Mouse (Mus musculus): ENCODE results near the gene Ppm1b. TPM values are rescaled to one million over a fixed set of nuclear protein-coding genes. Genes with fewer than 3 reads are reported as not detected.

The Ppm1b gene
- total and polyA plus RNA-seq, 3 experiments = 22.3 to 124 (median 122) TPM

DNA sequence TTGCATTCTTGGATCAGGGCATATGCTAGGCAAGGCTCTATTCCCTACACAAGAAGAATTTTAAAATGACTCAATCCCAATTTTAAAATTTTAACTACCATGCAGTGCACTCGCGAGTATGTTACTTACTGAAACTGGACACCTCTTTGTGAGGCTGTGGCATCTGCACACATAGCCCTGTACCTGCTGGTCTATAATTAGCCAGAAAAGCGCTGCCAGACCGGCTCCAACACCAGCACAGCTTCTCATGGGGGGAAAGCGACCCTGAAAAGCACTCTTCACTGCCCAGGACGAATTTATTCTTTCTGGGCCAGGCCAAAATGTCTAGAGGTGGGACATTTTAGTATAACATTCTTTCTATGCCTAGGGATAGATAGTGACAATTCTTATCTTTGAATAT lies 114.1 kb downstream of the Ppm1b start:
- no peak for DNase-seq

DNA sequence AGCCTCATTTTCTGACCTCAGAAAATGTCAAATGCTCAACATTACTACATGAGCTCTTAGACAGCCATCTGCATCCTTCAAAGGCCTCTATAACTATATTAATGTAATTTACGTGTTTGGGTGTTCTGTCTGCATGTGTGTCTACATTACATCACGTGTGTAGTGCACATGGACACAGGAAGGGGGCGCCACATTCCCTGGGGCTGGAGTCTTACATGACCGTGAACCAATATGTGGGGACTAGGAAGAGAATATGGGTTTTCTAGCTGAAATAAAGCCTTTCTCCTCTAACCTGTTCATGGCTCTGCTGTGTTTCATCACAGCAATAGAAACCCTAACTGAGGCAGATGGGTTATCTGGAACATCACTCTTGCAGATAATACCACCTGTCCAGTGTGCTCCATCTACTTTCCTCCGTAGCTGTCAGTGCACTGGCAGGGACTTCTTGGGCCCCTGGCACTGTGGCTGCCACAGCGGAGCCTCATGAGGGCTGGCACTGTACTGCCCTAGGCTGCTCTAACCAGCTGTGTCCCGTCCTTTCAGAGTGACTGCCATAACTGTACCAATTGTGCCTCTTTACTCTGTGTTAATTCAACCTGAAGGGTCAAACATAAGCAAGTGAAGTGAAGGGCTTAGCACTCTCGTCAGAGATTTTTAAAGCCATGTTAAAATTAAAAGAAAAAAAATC lies 114.7 kb downstream of the Ppm1b start:
- no peak for DNase-seq

DNA sequence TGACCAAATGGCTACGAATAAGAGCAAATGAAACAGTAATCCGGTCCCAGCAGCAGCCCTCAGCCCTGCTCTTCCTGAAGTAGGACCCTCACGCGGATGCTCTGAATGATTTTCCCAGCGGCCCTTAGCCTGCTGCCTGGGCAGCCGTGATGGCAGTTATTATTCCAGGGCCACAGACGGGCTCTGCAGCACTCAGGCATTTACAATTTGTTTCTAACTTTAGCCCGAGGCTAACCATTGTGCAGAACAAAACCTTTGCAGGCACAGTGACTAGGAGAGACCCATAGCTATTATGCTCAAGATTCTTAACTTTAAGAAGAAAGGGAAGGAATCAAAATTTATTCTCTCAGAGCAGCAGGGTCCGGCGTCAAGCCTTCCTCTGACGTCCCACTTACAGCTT lies 115.8 kb downstream of the Ppm1b start:
- DNase-seq = no peak

DNA sequence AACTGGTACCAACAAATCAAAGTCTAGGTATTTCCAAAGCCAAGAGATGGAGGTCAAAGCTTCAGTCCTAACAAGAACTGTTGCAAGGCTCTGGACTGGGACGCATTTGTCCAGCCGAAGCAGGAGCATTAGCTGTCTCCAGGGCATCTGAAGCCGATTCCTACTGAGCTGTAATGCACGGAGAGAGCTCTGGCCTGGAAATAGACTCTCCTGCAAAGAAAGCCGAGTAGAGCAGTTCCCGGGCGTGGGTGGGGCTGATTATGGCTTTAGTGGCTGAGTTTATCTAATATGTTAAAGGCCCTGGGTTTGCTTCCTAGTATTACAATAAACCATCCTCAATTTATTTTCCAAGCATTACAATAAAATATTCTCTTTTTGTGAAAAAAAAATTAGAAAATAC lies 116.7 kb downstream of the Ppm1b start:
- no peak for DNase-seq

Other genes starting within 250 kb of the Ppm1b start
- gene Lrpprc, start 166.0 kb upstream of the Ppm1b start, total RNA-seq (2021) = 10 to 100 TPM; 67.1 to 72.5 TPM
- gene Lrpprc, start 166.0 kb upstream of the Ppm1b start, polyA plus RNA-seq (2012; rRNA removed) = 19.9 and 21.6 TPM in 2 replicates
- gene Slc3a1, start 71.6 kb downstream of the Ppm1b start, total RNA-seq (2021) = under 1 TPM; 0.41 to 0.69 TPM
- gene Slc3a1, start 71.6 kb downstream of the Ppm1b start, polyA plus RNA-seq (2012; rRNA removed) = 0.09 and 0.21 TPM in 2 replicates
- 10 to 100 TPM; 39.5 to 39.9 TPM for gene Prepl, start 133.5 kb downstream of the Ppm1b start, total RNA-seq (2021)
- gene Prepl, start 133.5 kb downstream of the Ppm1b start, polyA plus RNA-seq (2012; rRNA removed) = 2.8 and 3.7 TPM in 2 replicates
- 10 to 100 TPM in 1 of 2 experiments, 1 to 10 TPM in 1; 6.8 to 10.0 TPM for gene Camkmt, start 133.8 kb downstream of the Ppm1b start, total RNA-seq (2021)
- 3.2 and 4.7 TPM in 2 replicates for gene Camkmt, start 133.8 kb downstream of the Ppm1b start, polyA plus RNA-seq (2012; rRNA removed)